Mouse (Mus musculus) liver, embryonic 14.5 days (tissue): ENCODE results near the gene Usp10.

ENCODE experiments used
- CTCF ChIP-seq: IDR thresholded peaks from 2 replicates; pipeline ENCODE4 v1.5.1; 2016; ENCODE audit warnings: antibody characterized with exemption, low read depth, control low read depth
- EP300 ChIP-seq: IDR thresholded peaks from 2 replicates; pipeline ENCODE4 v1.6.1; 2016; ENCODE audit warnings: antibody characterized with exemption, low read depth

DNA sequence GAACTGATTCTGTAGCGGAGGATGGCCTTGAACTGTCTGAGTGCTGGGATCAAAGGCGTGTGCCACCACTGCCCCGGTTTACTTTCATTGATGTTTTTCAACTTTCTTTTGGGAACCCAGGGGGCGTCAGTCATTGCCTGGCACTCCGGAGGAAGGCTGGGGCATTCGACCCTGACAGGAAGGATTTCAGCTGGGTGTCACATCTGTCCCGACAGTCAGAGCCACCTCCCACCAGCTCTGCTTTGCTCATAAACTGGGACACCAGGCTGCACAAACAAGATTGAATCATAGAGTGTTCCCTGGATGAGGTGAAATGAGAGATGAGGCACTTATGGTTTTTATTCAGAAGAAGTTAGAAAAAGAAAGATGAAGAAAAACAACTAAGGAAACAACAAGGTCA lies 42.1 kb downstream of the Usp10 start:
- TF ChIP-seq EP300, result no peak
- TF ChIP-seq CTCF, result no peak
